In the genomic region with DNA sequence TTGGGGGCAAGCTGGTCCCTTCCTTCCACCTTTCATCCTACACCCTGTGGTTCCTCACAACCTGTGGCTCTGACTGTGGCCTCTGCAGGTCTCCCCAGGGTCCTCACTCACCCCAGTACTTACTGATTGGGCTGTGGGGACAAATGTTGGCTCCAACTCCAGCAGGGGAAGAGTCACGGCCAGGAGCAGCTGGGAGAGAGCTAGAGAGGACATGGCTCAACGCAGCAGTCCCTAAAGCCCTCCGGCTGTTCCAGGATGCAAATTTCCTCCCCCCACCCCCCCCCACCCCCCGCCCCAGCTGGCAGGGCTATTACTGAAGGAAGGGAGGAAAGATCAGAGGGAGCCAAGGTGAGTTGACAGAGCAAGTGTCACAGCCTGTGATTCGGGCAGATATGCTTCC, we compare ENCODE assay signal across 36 mouse cellular contexts. TPM values are rescaled to one million over a fixed set of nuclear protein-coding genes. Genes with fewer than 3 reads are reported as not detected.
"Had no signal": no experiment of that assay in that cellular context is flagged by ENCODE, and none has a peak within 500 bp of the region (broad histone marks: within the 10 kb centered on the region; RNA-seq: fewer than 3 reads in every experiment).

A gene (minus strand): TSS at position 230 of the 400 bp plus-strand sequence.

- DNase-seq: forebrain, postnatal 0 days; gastrocnemius, postnatal 14 days; gastrocnemius, postnatal 36 days; heart, adult 18-20 months; heart, postnatal 14 days; kidney, adult 11 months; kidney, adult 2 months; kidney, adult 9 months; kidney, postnatal 14 days; kidney, postnatal 36 days; layer of hippocampus, adult 9-11 months; layer of hippocampus, postnatal 36 days; left cerebral cortex, postnatal 4 days had no signal

- H3K27me3 ChIP-seq: heart, embryonic 13.5 days; heart, embryonic 15.5 days; hindbrain, embryonic 13.5 days; hindbrain, embryonic 15.5 days; kidney, embryonic 15.5 days; limb, embryonic 13.5 days; limb, embryonic 15.5 days had no signal

- H3K4me1 ChIP-seq: hindbrain, embryonic 13.5 days; kidney, embryonic 15.5 days had no signal

- ATAC-seq: forebrain, postnatal 0 days; hindbrain, postnatal 0 days; intestine, embryonic 16.5 days had no signal

- H3K36me3 ChIP-seq: heart, embryonic 13.5 days; heart, embryonic 15.5 days; hindbrain, embryonic 13.5 days; hindbrain, embryonic 15.5 days; kidney, embryonic 15.5 days; limb, embryonic 13.5 days; limb, embryonic 15.5 days had no signal

- H3K27ac ChIP-seq: heart, embryonic 13.5 days; heart, embryonic 15.5 days; hindbrain, embryonic 13.5 days; hindbrain, embryonic 15.5 days; hindbrain, postnatal 0 days; kidney, embryonic 15.5 days; kidney, postnatal 0 days; limb, embryonic 13.5 days; limb, embryonic 15.5 days had no signal

- H3K9me3 ChIP-seq: heart, embryonic 13.5 days; heart, embryonic 15.5 days; hindbrain, embryonic 13.5 days; hindbrain, embryonic 15.5 days; kidney, embryonic 15.5 days; limb, embryonic 13.5 days; limb, embryonic 15.5 days had no signal

- H3K4me2 ChIP-seq: heart, embryonic 11.5 days; heart, embryonic 13.5 days; heart, embryonic 15.5 days; hindbrain, embryonic 13.5 days; hindbrain, embryonic 15.5 days; kidney, embryonic 15.5 days; limb, embryonic 13.5 days; limb, embryonic 15.5 days had no signal

- H3K9ac ChIP-seq: forebrain, postnatal 0 days; heart, embryonic 13.5 days; heart, embryonic 15.5 days; hindbrain, embryonic 13.5 days; hindbrain, embryonic 15.5 days; kidney, embryonic 15.5 days; limb, embryonic 13.5 days; limb, embryonic 15.5 days had no signal

- H3K4me3 ChIP-seq: heart, embryonic 13.5 days; heart, embryonic 15.5 days; hindbrain, embryonic 13.5 days; hindbrain, embryonic 15.5 days; kidney, embryonic 15.5 days; limb, embryonic 13.5 days; limb, embryonic 15.5 days had no signal

RNA-seq across cellular contexts. Expression of the gene that starts here (rescaled TPM):
- total RNA-seq: forebrain, postnatal 0 days; gastrocnemius, adult 18-20 months; gastrocnemius, adult 8-10 months; gastrocnemius, postnatal 14 days; gastrocnemius, postnatal 36 days; hematopoietic stem cell, adult 5-6 weeks; layer of hippocampus, adult 18-20 months; layer of hippocampus, adult 8-10 months; layer of hippocampus, postnatal 14 days; layer of hippocampus, postnatal 36 days; left cerebral cortex, adult 8-10 months; left cerebral cortex, postnatal 10 days; left cerebral cortex, postnatal 25 days; left cerebral cortex, postnatal 4 days had no signal
- polyA plus RNA-seq: forebrain, postnatal 0 days; hindbrain, embryonic 11.5 days; hindbrain, embryonic 13.5 days; hindbrain, embryonic 15.5 days; hindbrain, postnatal 0 days; large intestine, adult 2 months; limb, embryonic 11.5 days; limb, embryonic 13.5 days had no signal
